ENCODE assay signal across 13 mouse cellular contexts in the genomic region with DNA sequence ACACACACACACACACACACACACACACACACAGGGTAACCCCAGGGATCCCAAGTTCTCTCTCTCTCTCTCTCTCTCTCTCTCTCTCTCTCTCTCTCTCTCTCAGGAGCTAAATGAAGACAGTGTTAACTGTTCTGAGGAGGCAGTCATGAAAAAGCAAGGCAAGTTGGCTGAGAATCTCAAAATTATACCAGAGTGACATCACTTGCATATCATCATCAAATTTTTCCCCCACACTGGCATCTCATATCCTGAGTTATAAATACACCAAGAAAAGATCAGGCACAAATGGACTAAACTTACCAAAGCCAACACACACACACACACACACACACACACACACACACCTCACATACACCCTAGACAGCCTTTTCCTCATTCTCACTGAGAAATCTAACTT.
"Had no signal": no experiment of that assay in that cellular context is flagged by ENCODE, and none has a peak within 500 bp of the region (broad histone marks: within the 10 kb centered on the region; RNA-seq: fewer than 3 reads in every experiment).

No protein-coding gene starts in this region.

- DNase-seq: lung, adult 18-20 months; lung, embryonic 14.5 days; lung, postnatal 10 days; lung, postnatal 4 days; midbrain, embryonic 14.5 days; retina, postnatal 1 day; right cerebral cortex, adult 18-20 months; right cerebral cortex, postnatal 25 days; right cerebral cortex, postnatal 4 days; spleen, adult 18-20 months; thymus, adult 2 months; thymus, postnatal 25 days; thymus, postnatal 4 days had no signal
